Comparison of ENCODE assay signal across 22 mouse cellular contexts in the genomic region with DNA sequence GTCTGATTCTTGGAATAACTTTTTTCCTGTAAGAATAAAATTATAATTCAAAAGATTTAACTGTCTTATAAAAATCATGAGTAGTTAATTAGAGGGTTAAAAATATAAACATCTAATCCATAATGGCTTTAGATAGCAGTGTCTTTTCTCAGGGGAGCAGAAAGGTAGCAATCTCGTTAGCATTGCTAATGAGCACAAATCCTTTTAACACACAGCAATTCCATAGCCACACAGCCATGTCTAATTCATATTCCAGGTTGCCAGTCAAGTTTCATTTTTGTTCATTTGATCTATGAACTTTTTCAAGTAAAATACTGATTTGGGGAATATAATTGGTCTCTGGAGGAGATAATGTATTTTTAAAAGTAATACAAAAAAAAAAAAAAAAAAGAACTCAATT.
"Had no signal": no experiment of that assay in that cellular context is flagged by ENCODE, and none has a peak within 500 bp of the region (broad histone marks: within the 10 kb centered on the region; RNA-seq: fewer than 3 reads in every experiment).

No protein-coding gene starts in this region.

- DNase-seq: liver, embryonic 13.5 days; liver, postnatal 0 days; lung, adult 2 months; lung, postnatal 14 days; lung, postnatal 36 days; retina, postnatal 1 day; right cerebral cortex, adult 18-20 months; right cerebral cortex, postnatal 25 days; right cerebral cortex, postnatal 4 days; spleen, adult 18-20 months; thymus, adult 18-20 months; thymus, postnatal 14 days; thymus, postnatal 36 days had no signal

- H3K9me3 ChIP-seq: liver, embryonic 13.5 days; liver, embryonic 15.5 days; lung, embryonic 15.5 days; megakaryocyte, embryonic 14.5 days; midbrain, embryonic 13.5 days; neural tube, embryonic 13.5 days; neural tube, embryonic 15.5 days had no signal

- ATAC-seq: liver, postnatal 0 days; lung, postnatal 0 days; midbrain, embryonic 13.5 days had no signal

- H3K4me1 ChIP-seq: liver, embryonic 13.5 days; liver, embryonic 15.5 days; lung, embryonic 15.5 days; megakaryocyte, embryonic 14.5 days; midbrain, embryonic 13.5 days; neural tube, embryonic 13.5 days; neural tube, embryonic 15.5 days had no signal

- H3K9ac ChIP-seq: liver, embryonic 13.5 days; liver, embryonic 15.5 days; liver, postnatal 0 days; lung, embryonic 15.5 days; midbrain, embryonic 13.5 days; neural tube, embryonic 13.5 days; neural tube, embryonic 15.5 days had no signal

- H3K4me2 ChIP-seq: liver, embryonic 13.5 days; liver, embryonic 15.5 days; lung, embryonic 15.5 days; midbrain, embryonic 13.5 days; neural tube, embryonic 13.5 days; neural tube, embryonic 15.5 days had no signal

- H3K27me3 ChIP-seq: liver, embryonic 13.5 days; liver, embryonic 15.5 days; lung, embryonic 15.5 days; megakaryocyte, embryonic 14.5 days; midbrain, embryonic 13.5 days; neural tube, embryonic 13.5 days; neural tube, embryonic 15.5 days had no signal

- H3K27ac ChIP-seq: liver, embryonic 13.5 days; liver, embryonic 15.5 days; lung, embryonic 15.5 days; macrophage; midbrain, embryonic 13.5 days; neural tube, embryonic 13.5 days; neural tube, embryonic 15.5 days had no signal

- H3K4me3 ChIP-seq: liver, embryonic 13.5 days; liver, embryonic 15.5 days; lung, embryonic 15.5 days; megakaryocyte, embryonic 14.5 days; midbrain, embryonic 13.5 days; myocyte; neural tube, embryonic 13.5 days; neural tube, embryonic 15.5 days had no signal

- H3K36me3 ChIP-seq: liver, embryonic 13.5 days; liver, embryonic 15.5 days; lung, embryonic 15.5 days; midbrain, embryonic 13.5 days; neural tube, embryonic 13.5 days; neural tube, embryonic 15.5 days had no signal
